Mouse (Mus musculus): ENCODE data around the gene Mipep.

DNA sequence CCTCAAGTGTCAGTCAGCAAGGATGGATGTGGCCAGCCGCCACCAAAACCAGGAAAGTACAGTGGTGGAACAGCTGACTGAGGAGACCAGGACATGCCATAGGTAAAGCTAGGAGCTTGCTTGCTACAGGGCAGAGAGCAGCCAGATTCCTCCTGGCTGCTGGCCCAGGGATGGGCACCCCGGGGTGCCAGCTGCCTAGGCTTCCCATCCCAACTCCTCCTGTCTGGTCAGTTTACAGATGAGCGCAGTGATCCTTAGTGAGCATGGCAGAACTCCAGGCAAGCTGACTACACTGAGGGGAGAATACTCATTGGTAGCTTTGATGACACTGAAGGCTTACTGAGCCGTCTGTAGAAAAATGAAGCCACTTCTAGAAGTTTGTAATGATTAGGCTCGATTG lies 49.2 kb upstream of the Mipep start:
- TF ChIP-seq CTCF (IDR thresholded peaks at IDR 0.05; ENCODE audit: control insufficient read depth, insufficient read depth, insufficient replicate concordance, low read depth, low read length) (no peak), POLR2A (IDR thresholded peaks at IDR 0.05; ENCODE audit: control insufficient read depth, low read depth, low read length) (no peak)

Data from testis, adult 2 months (tissue).